Mouse (Mus musculus): ENCODE measurements around the gene Egfl7. TPM values are rescaled to one million over a fixed set of nuclear protein-coding genes. Genes with fewer than 3 reads are reported as not detected.

The Egfl7 gene
- polyA plus RNA-seq, 1 experiment from 2014 or later = 188 TPM

DNA sequence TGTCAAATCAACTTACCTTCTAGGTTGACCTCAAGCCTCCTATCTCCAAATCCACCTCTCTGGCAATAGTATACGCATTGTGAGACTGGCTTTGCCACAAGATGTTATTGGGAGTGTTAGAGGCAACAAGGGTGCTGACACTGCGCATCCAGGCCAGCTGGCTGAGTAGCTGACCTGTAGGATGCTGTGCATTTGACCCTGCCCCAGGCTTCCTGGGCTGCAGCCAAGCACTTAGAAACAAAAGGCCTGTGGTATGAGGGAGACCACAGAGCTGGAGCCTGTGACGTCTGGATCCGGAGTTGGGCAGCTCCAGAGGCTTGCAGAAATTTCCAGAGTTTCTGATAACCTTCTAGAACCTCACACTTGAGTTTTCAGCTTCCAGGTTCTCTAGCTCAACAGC is 36.7 kb upstream of the Egfl7 start:
- H3K9me3 ChIP-seq (replicated peaks; ENCODE audit: control insufficient read depth, low read length) = no peaks in the 10 kb centered on the region
- no peaks in the 10 kb centered on the region for H3K36me3 ChIP-seq (ENCODE audit: control insufficient read depth, insufficient read depth)
- peaks cover 38% of the 10 kb centered on the region for H3K4me1 ChIP-seq (ENCODE audit: control insufficient read depth, insufficient read depth, low read length)
- H3K27me3 ChIP-seq (ENCODE audit: control insufficient read depth, insufficient read depth, low read length) = no peaks in the 10 kb centered on the region
- no peak for ATAC-seq (replicated peaks; ENCODE audit: extremely low read depth, insufficient read depth, low FRiP score)
- no peak overlapping the region for H3K4me3 ChIP-seq (ENCODE audit: low read length)
- no peak overlapping the region for H3K4me2 ChIP-seq (ENCODE audit: low read depth, low read length)
- no peak overlapping the region for H3K9ac ChIP-seq (ENCODE audit: low read length)
- 46% methylated on average over 4 of the region's 4 CpGs for WGBS
- H3K27ac ChIP-seq (ENCODE audit: low read length) = peak overlapping the region; percentile 80

GRCm38 (mm10) chr2:26543768-26544167 is 36.0 kb upstream of the Egfl7 start:
- Histone ChIP-seq H3K9me3 (replicated peaks; ENCODE audit: control insufficient read depth, low read length) (no peaks in the 10 kb centered on the region), H3K36me3 (ENCODE audit: control insufficient read depth, insufficient read depth) (no peaks in the 10 kb centered on the region), H3K9ac (ENCODE audit: low read length) (no peak overlapping the region), H3K4me1 (ENCODE audit: control insufficient read depth, insufficient read depth, low read length) (peaks cover 38% of the 10 kb centered on the region), H3K4me3 (ENCODE audit: low read length) (no peak overlapping the region), H3K4me2 (ENCODE audit: low read depth, low read length) (no peak overlapping the region), H3K27me3 (ENCODE audit: control insufficient read depth, insufficient read depth, low read length) (no peaks in the 10 kb centered on the region), H3K27ac (ENCODE audit: low read length) (peak overlapping the region; percentile 80)
- WGBS = 55% methylated on average over 8 of the region's 8 CpGs
- ATAC-seq (replicated peaks; ENCODE audit: extremely low read depth, insufficient read depth, low FRiP score) = no peak

- H3K36me3 ChIP-seq (ENCODE audit: control insufficient read depth, insufficient read depth) = no peaks in the 10 kb centered on the region
- peak overlapping the region; percentile 80 for H3K27ac ChIP-seq (ENCODE audit: low read length)
- H3K9me3 ChIP-seq (replicated peaks; ENCODE audit: control insufficient read depth, low read length) = no peaks in the 10 kb centered on the region
- no peak overlapping the region for H3K4me2 ChIP-seq (ENCODE audit: low read depth, low read length)
- H3K27me3 ChIP-seq (ENCODE audit: control insufficient read depth, insufficient read depth, low read length) = no peaks in the 10 kb centered on the region
- peaks cover 40% of the 10 kb centered on the region for H3K4me1 ChIP-seq (ENCODE audit: control insufficient read depth, insufficient read depth, low read length)
- H3K9ac ChIP-seq (ENCODE audit: low read length) = peak overlapping the region; percentile 42; the same call in 1 of the 2 replicates
- WGBS = 27% methylated on average over 3 of the region's 3 CpGs
- ATAC-seq (replicated peaks; ENCODE audit: extremely low read depth, insufficient read depth, low FRiP score) = peak; percentile 63
- no peak overlapping the region for H3K4me3 ChIP-seq (ENCODE audit: low read length)
Observed at GRCm38 (mm10) chr2:26544265-26544664, 35.5 kb upstream of the Egfl7 start.

DNA sequence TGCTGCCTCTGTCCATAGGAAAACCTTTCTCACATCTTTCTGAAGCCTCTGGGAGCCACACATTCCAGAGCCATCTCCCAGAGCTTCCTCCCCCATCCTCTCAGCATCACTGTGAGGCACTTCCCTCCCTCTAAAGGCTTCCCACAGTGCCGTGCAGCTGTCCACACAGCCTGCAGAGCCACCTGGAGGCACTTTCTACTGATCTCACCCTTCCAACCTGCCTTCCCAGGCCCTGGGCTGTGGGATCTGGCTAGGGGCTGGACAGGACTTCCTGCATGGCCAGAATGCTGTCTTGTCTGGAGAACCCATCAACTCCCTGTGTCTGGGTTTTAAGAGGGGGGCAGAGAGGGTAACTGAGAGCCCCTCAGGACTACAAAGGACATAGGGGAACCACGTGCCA is 32.3 kb upstream of the Egfl7 start:
- ATAC-seq (replicated peaks; ENCODE audit: extremely low read depth, insufficient read depth, low FRiP score) = no peak
- no peaks in the 10 kb centered on the region for H3K27me3 ChIP-seq (ENCODE audit: control insufficient read depth, insufficient read depth, low read length)
- no peak overlapping the region for H3K4me3 ChIP-seq (ENCODE audit: low read length)
- peaks cover 55% of the 10 kb centered on the region for H3K4me1 ChIP-seq (ENCODE audit: control insufficient read depth, insufficient read depth, low read length)
- H3K36me3 ChIP-seq (ENCODE audit: control insufficient read depth, insufficient read depth) = no peaks in the 10 kb centered on the region
- 0 out of 2 replicates have a peak overlapping the region, but pooled peaks have one; percentile 28 for H3K9ac ChIP-seq (ENCODE audit: low read length)
- 36% methylated on average over 2 of the region's 2 CpGs for WGBS
- no peaks in the 10 kb centered on the region for H3K9me3 ChIP-seq (replicated peaks; ENCODE audit: control insufficient read depth, low read length)
- H3K4me2 ChIP-seq (ENCODE audit: low read depth, low read length) = no peak overlapping the region
- H3K27ac ChIP-seq (ENCODE audit: low read length) = 0 out of 2 replicates have a peak overlapping the region, but pooled peaks have one; percentile 10

GRCm38 (mm10) chr2:26549801-26550200 is 30.0 kb upstream of the Egfl7 start:
- no peaks in the 10 kb centered on the region for H3K9me3 ChIP-seq (replicated peaks; ENCODE audit: control insufficient read depth, low read length)
- WGBS = 67% methylated on average over 10 of the region's 10 CpGs
- no peaks in the 10 kb centered on the region for H3K27me3 ChIP-seq (ENCODE audit: control insufficient read depth, insufficient read depth, low read length)
- H3K36me3 ChIP-seq (ENCODE audit: control insufficient read depth, insufficient read depth) = no peaks in the 10 kb centered on the region
- no peak for ATAC-seq (replicated peaks; ENCODE audit: extremely low read depth, insufficient read depth, low FRiP score)
- no peak overlapping the region for H3K4me2 ChIP-seq (ENCODE audit: low read depth, low read length)
- H3K9ac ChIP-seq (ENCODE audit: low read length) = no peak overlapping the region
- H3K4me3 ChIP-seq (ENCODE audit: low read length) = no peak overlapping the region
- H3K4me1 ChIP-seq (ENCODE audit: control insufficient read depth, insufficient read depth, low read length) = peaks cover 39% of the 10 kb centered on the region
- H3K27ac ChIP-seq (ENCODE audit: low read length) = peak overlapping the region; percentile 75

DNA sequence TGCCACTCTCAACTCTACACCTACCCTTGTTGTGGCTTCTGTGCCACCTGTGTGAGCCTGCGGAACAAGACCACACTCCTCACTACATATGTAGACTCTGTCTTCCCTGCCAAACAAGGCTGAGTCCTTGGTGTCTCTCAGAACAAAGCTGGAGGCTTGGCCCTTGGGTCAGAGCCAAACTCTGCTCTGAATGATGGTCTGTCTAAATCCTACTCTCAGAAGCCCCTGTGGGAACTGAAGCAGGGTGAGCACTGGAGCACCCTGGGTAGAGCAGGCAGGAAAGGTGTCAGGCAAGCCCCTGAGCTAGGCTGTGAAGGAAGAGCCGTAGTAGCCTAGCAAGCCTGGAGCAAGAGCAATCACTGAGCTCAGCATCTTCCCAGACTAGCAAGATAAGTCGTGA is 29.6 kb upstream of the Egfl7 start:
- peak overlapping the region; percentile 75 for H3K27ac ChIP-seq (ENCODE audit: low read length)
- no peaks in the 10 kb centered on the region for H3K9me3 ChIP-seq (replicated peaks; ENCODE audit: control insufficient read depth, low read length)
- peaks cover 41% of the 10 kb centered on the region for H3K4me1 ChIP-seq (ENCODE audit: control insufficient read depth, insufficient read depth, low read length)
- no peaks in the 10 kb centered on the region for H3K36me3 ChIP-seq (ENCODE audit: control insufficient read depth, insufficient read depth)
- H3K4me3 ChIP-seq (ENCODE audit: low read length) = no peak overlapping the region
- WGBS = 49% methylated on average over 3 of the region's 3 CpGs
- H3K27me3 ChIP-seq (ENCODE audit: control insufficient read depth, insufficient read depth, low read length) = no peaks in the 10 kb centered on the region
- no peak overlapping the region for H3K4me2 ChIP-seq (ENCODE audit: low read depth, low read length)
- 0 out of 2 replicates have a peak, but pooled peaks have one; percentile 12 for ATAC-seq (replicated peaks; ENCODE audit: extremely low read depth, insufficient read depth, low FRiP score)
- H3K9ac ChIP-seq (ENCODE audit: low read length) = peak overlapping the region; percentile 54; the same call in 1 of the 2 replicates

DNA sequence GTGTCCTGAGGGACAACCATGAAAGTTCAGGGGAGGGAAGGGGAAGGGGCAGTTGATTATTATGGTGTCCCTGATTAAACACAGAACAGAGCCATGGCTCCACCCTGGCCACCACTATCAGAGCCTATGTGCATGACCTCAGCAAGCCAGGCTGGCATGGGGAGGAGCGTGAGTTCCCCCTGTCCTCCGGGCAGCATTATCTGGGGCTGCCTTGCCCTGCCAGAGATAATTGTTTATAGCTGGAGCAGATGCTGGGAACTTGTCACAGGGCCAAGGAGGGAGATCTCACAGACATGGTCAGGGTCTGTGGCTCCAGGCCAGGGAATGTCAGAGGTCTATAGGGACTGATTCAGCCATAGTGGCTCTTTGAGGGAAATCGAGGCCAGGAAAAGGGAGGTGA is 29.0 kb upstream of the Egfl7 start:
- peak overlapping the region; percentile 75 for H3K27ac ChIP-seq (ENCODE audit: low read length)
- H3K4me2 ChIP-seq (ENCODE audit: low read depth, low read length) = peak overlapping the region; percentile 10; the same call in 1 of the 2 replicates
- no peak overlapping the region for H3K4me3 ChIP-seq (ENCODE audit: low read length)
- no peaks in the 10 kb centered on the region for H3K36me3 ChIP-seq (ENCODE audit: control insufficient read depth, insufficient read depth)
- peaks cover 47% of the 10 kb centered on the region for H3K4me1 ChIP-seq (ENCODE audit: control insufficient read depth, insufficient read depth, low read length)
- H3K9me3 ChIP-seq (replicated peaks; ENCODE audit: control insufficient read depth, low read length) = no peaks in the 10 kb centered on the region
- WGBS = 29% methylated on average over 3 of the region's 3 CpGs
- ATAC-seq (replicated peaks; ENCODE audit: extremely low read depth, insufficient read depth, low FRiP score) = peak; percentile 57; the same call in 1 of the 2 replicates
- no peak overlapping the region; the same call in 1 of the 2 replicates for H3K9ac ChIP-seq (ENCODE audit: low read length)
- H3K27me3 ChIP-seq (ENCODE audit: control insufficient read depth, insufficient read depth, low read length) = no peaks in the 10 kb centered on the region

DNA sequence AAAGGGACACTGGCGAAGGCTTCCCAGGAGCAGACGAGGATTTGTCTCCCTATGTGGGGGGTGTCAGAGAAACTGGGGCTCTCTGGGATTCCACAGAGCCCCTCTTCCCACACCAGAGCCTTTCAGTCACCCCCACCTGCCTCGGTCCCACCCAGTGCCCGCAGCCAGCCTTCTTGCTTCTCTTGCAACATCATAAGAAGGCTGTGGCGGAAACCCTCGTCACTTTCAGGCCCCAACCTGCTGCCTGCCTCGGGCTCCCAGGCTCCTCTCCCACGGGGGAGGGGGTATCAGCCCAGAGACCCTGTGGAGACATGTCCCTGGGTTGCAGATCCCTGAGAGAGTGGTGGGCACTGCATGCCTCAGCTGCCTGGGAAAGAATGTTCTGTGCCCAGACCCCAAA is 28.4 kb upstream of the Egfl7 start:
- H3K4me2 ChIP-seq (ENCODE audit: low read depth, low read length) = peak overlapping the region; percentile 10
- no peaks in the 10 kb centered on the region for H3K36me3 ChIP-seq (ENCODE audit: control insufficient read depth, insufficient read depth)
- H3K4me3 ChIP-seq (ENCODE audit: low read length) = no peak overlapping the region
- ATAC-seq (replicated peaks; ENCODE audit: extremely low read depth, insufficient read depth, low FRiP score) = no peak
- peaks cover 53% of the 10 kb centered on the region for H3K4me1 ChIP-seq (ENCODE audit: control insufficient read depth, insufficient read depth, low read length)
- H3K9me3 ChIP-seq (replicated peaks; ENCODE audit: control insufficient read depth, low read length) = no peaks in the 10 kb centered on the region
- 68% methylated on average over 8 of the region's 8 CpGs for WGBS
- no peaks in the 10 kb centered on the region for H3K27me3 ChIP-seq (ENCODE audit: control insufficient read depth, insufficient read depth, low read length)
- H3K9ac ChIP-seq (ENCODE audit: low read length) = peak overlapping the region; percentile 28; the same call in 1 of the 2 replicates
- peak overlapping the region; percentile 75 for H3K27ac ChIP-seq (ENCODE audit: low read length)

DNA sequence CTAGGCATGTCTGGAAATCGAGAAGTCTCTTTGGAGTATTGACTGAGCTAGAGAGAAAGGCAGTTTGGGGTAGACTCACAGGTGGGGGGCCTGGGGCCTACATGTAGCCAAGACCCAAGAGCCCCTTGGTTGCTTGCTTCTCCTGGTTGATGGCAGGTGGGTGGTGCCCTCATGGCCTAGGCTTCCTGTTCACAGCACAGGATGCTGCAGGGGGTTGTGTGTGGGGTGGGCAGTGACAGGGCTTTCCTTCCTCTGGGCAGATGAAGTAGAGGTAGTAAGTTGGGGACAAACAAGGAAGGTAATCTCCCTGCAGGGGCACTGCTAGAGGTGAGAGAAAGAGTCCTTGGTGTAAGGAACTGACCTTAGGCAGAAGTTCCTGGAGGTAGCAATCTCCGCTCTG is 27.7 kb upstream of the Egfl7 start:
- H3K4me1 ChIP-seq (ENCODE audit: control insufficient read depth, insufficient read depth, low read length) = peaks cover 57% of the 10 kb centered on the region

More for the DNA sequence above, 27.7 kb upstream of the Egfl7 start:
- 82% methylated on average over 2 of the region's 2 CpGs for WGBS
- no peak overlapping the region for H3K4me2 ChIP-seq (ENCODE audit: low read depth, low read length)
- no peaks in the 10 kb centered on the region for H3K27me3 ChIP-seq (ENCODE audit: control insufficient read depth, insufficient read depth, low read length)
- H3K9me3 ChIP-seq (replicated peaks; ENCODE audit: control insufficient read depth, low read length) = no peaks in the 10 kb centered on the region
- H3K4me3 ChIP-seq (ENCODE audit: low read length) = no peak overlapping the region
- H3K36me3 ChIP-seq (ENCODE audit: control insufficient read depth, insufficient read depth) = no peaks in the 10 kb centered on the region
- peak overlapping the region; percentile 75 for H3K27ac ChIP-seq (ENCODE audit: low read length)
- H3K9ac ChIP-seq (ENCODE audit: low read length) = no peak overlapping the region
- ATAC-seq (replicated peaks; ENCODE audit: extremely low read depth, insufficient read depth, low FRiP score) = no peak
